Mouse (Mus musculus) layer of hippocampus, postnatal 14 days (tissue): ENCODE data around the gene Lat2. TPM values are rescaled to one million over a fixed set of nuclear protein-coding genes. Genes with fewer than 3 reads are reported as not detected.

Experiments
- DNase-seq, 2 experiments: peaks; one replicate each; pipeline ENCODE4 v3.0.0; 2021 to 2022; ENCODE audit warnings: low spot score in 2 of 2, mixed read lengths in 1 of 2
- total RNA-seq, 2 experiments: library from RNA; stranded (reverse); gene quantifications; 2 replicates each; pipeline ENCODE4 v1.2.3; 2021

Lat2 gene
- total RNA-seq, 2 experiments from 2014 or later: 1.4 to 2.8 TPM

DNA sequence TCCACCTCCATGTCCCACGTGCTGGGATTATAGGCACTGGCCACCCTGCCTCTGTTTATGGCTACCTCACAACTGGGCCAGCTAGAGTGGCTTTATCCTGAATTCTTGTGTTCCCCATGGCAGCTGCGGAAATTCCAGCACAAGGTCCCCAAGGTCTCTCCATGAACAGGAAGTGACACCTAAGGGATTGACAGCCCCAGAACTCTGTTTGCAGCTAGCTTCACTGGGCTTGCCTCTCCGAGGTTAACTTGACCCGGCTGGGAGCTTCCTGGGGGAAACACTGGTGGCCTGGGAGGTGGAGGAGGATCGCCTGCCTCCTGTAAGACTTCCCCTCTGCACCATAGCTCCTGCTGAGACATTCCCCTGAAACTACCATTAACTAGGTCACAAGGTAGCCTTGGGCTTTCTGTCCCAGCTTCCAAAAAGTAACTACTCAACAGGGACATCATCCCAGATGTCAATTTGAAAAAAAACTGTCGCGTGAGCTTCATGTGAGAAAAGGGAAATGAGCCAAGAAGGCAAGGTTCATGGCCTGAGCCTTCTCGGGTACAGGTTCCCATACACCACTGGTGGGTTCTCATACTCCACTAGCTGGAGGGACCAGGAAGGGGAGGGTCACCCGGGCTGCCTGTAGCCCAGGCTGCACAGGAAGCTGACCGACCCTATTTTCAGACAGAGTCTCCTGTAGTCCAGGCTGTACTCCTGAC is 42.2 kb downstream of the Lat2 start:
- no peak for DNase-seq

DNA sequence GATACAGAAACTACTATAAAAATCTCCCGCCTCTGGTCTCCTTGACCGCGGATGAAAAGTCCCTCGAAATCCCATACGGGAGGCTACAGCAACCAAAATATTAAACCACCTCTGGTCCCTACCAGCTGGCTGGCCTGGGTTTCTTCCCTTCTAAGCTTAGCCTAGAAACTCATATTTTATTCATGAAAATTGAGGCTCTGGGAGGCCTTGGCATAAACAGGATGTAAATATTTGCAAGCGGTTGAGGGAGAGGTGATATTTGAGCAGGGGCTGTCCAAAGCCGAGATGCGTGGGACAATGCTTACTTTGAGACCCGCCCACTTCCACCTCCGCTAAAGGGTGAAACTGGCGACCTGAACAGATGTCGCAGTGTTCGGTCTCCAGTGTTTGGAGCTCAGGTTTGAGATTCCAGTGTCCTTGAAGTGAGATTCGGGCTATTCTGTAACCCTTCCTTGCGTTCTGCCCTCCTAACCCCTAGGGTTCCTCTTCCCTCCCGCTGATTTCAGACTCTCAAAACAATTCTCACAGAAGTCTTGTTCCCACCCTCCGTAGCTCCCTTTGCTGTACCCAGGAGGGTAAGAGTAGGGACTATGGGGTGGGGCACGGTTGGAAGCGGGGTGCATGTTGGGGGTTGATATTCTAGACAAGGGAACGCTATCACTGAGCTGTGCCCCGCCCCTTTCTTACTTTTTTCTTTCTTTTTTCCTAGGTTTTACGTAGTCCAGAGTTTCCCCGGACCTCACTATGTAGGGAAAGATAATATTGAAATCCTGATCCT is 42.9 kb downstream of the Lat2 start:
- DNase-seq: no peak

DNA sequence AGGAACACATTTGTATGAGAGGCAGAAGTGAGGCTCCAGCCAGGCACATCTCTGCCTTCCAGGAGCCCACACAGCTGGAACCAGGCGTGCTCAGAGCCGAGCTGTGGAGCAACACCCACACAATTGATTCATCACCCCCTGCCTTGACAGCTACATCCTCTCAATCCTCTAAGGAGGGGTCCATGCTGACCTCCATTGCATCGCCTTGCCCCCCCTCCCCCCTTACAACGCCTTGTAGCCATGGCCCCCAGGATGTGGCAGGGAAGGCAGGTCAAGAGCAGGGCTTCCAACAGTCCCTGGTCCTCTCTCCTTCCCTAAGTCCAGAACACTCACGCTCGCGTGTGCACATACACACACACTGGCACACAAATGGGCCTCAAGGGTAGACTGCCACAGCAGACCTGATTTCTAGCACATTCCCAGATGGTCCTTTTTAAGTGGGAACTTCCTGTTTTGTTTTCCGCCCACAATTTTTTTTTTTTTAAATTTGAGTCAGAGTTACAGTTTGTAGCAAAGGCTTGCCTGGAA is 45.8 kb downstream of the Lat2 start:
- no peak for DNase-seq

DNA sequence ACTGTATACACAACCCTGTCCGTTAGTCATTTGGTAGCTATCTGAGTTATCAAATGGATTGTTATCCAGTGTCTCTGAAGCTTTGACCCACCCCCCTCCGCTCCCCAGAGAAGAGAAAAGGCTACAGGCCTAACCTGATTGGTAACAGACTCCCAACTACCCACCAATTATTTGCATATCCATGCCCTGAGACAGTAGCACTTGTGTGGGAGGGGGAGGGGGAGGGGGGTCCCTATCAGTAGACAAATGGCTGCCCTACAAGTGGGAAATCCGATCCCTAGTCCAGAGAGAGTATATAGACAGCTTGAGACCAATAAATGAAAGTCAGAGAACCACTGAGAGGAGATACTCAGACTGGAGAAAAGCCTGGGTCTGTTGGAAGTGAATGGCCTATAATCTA is 46.8 kb downstream of the Lat2 start:
- no peak for DNase-seq

DNA sequence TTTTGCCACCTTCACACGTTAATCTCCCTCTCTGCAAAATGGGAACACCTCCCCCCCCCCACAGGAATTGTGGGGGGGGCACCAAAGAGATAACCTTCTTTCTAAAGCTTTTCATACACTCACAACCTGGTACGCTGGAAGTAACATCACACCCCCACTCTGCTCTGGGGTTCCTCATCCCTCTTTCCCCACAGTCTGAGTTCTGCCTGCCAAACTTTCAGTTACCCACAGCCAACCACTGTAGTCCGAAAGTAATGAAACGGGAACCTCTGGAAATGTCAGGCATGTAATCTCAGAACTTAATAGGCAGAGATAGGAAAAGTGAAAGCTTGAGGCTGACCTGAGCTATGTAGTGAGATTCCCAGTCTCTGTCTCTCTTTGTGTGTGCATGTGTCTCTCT is 47.4 kb downstream of the Lat2 start:
- no peak for DNase-seq

DNA sequence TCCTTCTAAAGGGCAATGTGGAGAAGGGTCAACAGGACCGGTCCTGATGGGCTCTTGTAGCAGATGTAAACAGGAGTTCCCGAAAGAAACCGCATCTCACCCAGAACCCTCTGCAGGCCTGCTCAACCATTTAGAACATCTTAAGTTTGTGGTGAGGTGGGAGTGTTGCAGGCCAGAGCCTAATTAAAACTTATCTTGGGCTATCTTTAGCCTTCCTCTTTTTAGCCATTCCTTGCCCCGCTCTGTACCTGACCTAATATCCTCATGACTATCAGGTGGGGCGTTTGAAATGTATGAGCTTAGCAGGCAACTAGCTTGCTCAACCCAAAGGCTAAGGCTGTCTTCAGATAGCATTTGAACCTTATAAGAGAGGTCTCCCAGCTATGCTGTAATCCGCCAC is 49.1 kb downstream of the Lat2 start:
- no peak for DNase-seq

DNA sequence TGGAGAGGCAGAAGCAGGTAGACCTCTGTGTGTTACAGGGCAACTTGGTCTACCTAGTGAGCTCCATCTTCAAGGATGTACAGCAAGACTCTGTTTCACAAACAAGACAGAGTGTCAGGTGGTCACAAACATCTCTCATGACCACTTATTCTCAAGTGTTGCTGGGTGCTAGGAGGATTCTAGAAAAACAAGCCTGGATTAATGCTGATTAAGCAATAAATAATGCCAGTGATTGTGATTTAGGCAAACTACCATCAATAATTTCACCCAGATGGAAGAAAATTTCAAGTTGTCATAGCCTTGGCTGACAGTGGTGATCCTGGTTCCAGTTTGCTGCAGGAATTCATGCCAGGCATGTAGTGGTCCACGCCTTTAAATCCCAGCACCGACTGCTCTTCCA is 50.6 kb downstream of the Lat2 start:
- DNase-seq: no peak

DNA sequence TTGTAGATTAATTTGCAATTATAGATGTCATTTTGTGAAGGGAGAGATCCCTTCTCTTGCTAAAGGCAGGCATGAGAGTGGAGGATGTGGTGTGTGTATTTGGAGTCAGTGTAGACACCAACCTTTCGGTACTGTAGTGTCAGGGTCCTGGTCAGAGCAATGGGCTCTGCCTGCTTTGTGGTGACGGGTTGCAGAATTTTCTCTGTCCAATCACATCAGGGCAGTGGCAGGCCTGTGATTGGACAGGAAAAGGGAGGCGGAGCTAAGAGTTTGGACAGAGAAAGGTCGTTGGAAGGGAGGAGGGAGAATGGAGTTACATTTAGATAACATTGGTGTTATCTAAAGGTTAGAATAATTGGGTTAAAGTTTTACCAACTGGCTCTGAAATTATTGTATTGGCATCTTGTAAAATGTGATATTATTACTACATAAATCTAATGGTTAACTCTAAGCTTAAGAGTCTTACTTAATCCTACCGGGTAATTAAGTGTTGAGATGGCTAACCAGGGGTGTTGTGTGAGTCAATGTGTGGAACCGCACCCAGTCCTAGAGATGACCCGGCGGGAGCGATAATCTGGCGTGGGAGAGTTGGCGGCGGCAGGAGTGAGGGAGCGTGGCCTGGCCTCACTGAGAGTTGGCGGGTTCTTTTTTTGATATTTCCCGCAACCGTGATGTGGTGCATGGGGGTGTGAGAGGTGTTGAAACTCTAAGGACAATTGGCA is 54.2 kb downstream of the Lat2 start:
- no peak for DNase-seq

DNA sequence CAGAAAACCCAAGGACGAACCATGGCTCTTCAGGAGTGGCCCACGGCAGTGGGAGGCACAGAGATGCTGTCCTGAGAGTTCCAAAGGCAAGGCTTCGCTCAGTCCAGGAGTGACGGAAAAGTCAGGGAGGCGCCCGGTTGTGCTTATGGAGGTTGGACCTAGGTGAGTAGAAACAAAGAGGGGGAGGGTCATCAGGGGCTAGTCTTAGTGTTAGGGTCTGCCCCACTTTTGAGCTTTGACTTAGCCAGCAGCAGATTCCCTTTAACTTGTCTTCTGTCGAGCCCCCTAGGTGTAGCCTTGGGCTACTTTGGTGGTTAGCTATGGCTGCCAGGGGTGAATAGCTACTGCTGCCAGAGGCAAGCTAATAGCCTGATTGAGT is 54.8 kb downstream of the Lat2 start, which contains the start of gene Syna:
TSS of gene Syna (minus strand) at position 101 of the 379 bp plus-strand sequence.
- no peak for DNase-seq

DNA sequence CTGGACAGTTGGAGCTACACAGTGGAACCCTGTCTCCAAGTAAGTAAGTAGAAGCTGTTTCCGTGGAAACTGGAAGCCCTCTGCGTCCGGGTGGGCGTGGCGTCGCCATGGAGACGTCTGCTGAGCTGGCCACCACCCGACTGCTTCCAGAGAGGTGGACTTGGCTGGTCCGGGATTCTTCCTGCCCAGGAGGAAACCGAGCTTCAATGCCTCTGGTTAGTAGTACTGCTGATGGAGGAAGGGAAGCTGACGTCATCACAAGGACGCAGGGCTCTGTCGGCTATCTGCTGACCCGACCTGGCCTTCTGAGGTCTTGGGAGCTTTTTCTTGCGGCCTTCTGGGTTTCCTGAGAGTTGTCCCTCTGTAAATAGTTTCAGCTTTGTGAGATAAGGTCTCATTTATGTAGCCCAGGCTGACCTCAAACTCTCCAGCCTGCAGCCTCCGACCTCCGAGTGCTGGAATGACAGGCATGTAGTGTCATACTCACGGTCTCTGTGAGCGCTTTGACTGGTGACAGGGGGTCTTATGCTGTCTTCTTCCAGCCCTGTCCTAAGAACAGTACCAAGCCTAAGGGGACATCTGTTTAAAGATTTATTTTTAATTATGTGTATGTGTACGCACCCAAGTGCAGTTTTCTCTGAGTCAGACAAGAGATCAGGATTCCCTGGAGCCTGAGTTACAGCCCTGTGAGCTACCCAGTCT is 59.2 kb downstream of the Lat2 start:
- DNase-seq: peak; percentile 59 to 71

DNA sequence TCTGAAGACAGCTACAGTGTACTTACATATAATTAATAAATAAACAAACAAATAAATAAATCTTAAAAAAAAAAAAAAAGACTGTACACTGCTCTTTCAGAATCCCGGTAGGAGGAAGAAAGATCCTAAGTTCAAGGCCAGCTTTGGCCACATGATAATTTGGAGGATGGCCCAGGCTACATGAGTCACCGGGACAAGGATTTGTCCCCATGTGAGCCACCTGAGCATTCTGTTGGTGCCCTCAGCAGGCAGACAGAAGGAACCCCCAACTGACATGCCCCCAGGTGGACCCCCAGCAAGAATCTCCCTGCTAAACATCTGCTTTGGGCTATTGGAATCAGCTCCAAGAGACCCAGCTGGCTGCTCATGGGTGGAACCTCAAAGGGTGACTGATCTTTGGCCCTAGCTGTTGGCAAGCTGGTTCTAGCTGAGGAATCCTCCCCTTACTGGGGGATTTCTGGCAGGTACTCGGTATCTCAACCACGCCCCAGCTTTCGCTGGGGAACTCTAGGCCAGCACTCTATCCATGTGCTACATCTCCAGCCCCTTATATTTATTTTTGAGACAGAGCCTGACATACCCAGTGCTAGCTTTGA is 60.8 kb downstream of the Lat2 start:
- DNase-seq: no peak

DNA sequence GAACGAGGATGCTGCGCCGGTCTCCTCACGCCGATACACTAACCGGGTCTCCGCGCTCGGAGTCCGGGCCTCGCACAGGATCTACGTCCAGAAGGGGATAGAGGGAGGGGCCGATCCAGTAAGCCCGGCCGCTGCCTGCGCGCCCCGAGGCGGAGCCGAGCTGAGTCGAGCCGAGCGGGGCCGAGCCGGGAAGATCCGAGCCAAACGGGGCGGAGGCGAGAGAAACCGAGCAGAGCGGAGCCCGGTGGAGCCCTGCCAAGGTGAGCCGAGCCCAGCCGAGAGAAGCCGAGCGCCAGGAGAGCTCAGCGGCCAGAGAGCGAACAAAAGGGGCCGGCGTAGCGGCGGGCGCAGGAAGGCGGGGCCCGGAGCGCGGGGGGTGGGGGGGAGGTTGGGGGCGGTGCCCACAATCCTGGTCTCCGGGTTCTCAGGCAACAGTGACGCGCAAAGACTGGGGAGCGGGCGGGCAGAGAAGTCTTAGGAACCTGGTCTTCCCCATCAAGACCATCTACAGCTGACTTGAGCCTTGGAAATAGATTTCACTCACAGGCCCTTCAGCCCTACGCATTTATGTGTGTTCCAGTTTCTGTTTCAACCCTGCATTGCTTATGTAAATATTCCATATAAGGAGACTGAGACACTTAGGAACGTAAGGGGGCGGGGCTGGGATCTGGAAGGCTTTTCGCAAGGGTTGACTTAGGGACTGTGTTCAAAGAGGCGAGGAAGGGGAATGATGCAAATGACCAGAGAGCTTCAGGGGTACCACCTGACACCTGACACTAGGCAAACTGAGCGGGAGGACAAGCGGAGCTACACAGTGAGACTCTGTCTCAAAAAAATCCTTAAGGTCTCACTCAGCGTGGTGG is 62.5 kb downstream of the Lat2 start, which contains the start of gene Clip2:
TSS of gene Clip2 (minus strand) at position 325 of the 863 bp plus-strand sequence.
- DNase-seq: peak; percentile 99 to 100

DNA sequence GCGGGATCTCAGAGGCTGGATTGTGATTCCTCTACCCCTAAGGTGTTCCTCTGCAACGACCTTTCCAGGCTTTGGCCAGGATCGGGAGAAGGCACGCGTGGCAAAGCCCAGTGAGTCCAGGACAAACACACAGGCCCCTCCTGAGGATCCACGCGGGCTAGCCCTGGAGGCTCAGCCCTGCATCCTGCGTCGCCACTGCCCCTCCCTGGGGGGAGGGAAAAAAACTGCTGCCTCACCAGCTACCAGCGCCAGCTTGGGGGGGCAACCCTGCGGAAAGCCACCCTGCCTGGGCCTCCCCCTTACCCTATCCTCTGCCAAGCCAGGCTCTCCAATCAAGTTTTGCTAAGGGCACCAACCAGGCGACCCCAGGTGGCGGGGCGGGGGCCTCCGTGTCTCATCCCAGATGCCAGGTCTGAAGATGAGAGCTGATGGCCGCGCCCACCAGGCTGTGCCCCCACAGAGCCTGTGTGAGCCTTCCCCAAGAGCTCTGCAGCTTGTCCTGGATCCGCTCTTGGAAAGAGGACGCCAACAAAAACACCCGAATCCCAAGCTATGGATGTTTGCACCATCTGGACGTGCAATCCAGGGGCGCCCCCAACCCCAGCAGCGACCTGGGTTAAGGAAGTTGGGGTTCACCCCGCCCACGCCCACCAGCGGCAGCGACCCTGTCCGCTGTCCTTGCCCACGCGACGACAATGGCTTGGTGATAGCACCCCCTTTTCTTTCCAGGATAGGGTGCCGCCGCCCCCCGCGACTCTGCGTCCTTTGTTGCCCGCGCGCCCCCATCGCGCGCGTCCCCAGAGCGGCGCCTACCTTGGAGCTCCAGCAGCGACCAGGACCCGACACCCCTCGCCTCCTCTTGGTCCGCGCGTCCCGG is 63.4 kb downstream of the Lat2 start:
- peak; percentile 66 to 70 for DNase-seq

DNA sequence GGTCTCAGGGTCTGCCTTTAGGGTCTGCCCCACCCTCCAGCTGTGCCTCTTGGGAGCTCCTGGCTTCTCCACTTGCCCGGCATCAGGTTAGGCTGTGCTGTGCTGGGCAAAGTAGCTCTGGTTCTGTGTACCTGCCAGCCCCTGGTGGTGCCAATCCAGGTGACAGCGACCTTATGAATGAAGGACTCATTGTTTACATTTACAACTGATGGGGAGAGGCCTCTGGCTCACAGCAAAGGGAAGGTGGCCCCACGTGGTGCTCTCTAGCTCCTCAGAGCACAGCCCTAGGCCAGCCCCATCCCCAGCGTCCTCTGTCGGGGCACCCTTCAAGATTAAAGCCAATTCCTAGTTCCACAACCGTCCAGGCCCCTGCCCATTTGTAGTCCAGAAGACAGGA is 64.0 kb downstream of the Lat2 start:
- DNase-seq: no peak
